Mouse (Mus musculus) MEL (cell line): Measurements from ENCODE around the gene Ppp1r18.

Experiments
- CHD2 ChIP-seq: IDR thresholded peaks from 2 replicates; pipeline ENCODE4 v1.6.1; 2011; ENCODE audit warnings: low read length, improper control_type of control experiment
- CTCF ChIP-seq, 3 experiments: IDR thresholded peaks in 2 of 3; conservative IDR thresholded peaks in 1 of 3; 2 replicates each; pipeline ENCODE4 v1.5.1; 2011 to 2012; ENCODE audit warnings: low read length in 3 of 3, low read depth in 2 of 3, mild to moderate bottlenecking in 2 of 3, improper control_type of control experiment in 1 of 3, inconsistent platforms in 1 of 3, mixed read lengths in 1 of 3, moderate library complexity in 1 of 3; ENCODE audit not compliant: control insufficient read depth in 1 of 3, insufficient read depth in 1 of 3, poor library complexity in 1 of 3, severe bottlenecking in 1 of 3
- POLR2A ChIP-seq, 2 experiments: IDR thresholded peaks; 2 replicates each; pipeline ENCODE4 v1.6.1; 2011 to 2012; ENCODE audit warnings: low read length in 2 of 2, mild to moderate bottlenecking in 2 of 2, control low read depth in 1 of 2, improper control_type of control experiment in 1 of 2, low read depth in 1 of 2, moderate library complexity in 1 of 2; ENCODE audit not compliant: control insufficient read depth in 1 of 2, insufficient read depth in 1 of 2, poor library complexity in 1 of 2
- POLR2AphosphoS2 ChIP-seq: IDR thresholded peaks from 2 replicates; pipeline ENCODE4 v1.6.1; 2011; ENCODE audit warnings: low read length, improper control_type of control experiment
- RAD21 ChIP-seq: IDR thresholded peaks from 2 replicates; pipeline ENCODE4 v1.6.1; 2011; ENCODE audit warnings: mild to moderate bottlenecking, low read depth, low read length, improper control_type of control experiment
- TBP ChIP-seq: IDR thresholded peaks from 2 replicates; pipeline ENCODE4 v1.8.0; 2011; ENCODE audit warnings: low read depth, low read length, improper control_type of control experiment
- ZC3H11A ChIP-seq: IDR thresholded peaks from 2 replicates; pipeline ENCODE4 v1.6.1; 2012; ENCODE audit warnings: low read depth, mild to moderate bottlenecking, inconsistent platforms, low read length, improper control_type of control experiment

DNA sequence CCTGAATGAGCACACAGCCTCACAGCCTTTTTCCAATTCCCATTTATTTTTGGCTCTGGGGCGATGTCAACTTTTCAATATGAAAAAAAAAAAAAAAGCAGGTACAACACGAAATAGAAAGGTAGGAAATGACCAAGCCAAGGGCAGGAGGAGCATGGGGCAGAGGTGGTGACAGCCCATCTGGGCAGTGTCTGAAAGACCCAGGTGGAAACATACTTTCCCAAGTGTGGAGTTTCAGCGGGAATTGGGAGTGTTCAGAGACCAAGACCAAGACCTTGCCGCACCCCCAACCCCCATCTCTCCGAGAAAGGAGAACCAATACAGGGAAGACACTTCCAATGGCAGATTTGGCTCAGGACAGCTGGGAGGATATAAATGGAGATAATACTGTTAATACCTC, 31.5 kb upstream of the Ppp1r18 start:
- TF ChIP-seq POLR2A (IDR thresholded peaks at IDR 0.05; ENCODE audit: control insufficient read depth in 1 of 2, insufficient read depth in 1 of 2, low read depth in 1 of 2, low read length in 2 of 2, poor library complexity in 1 of 2) (peak in 1 of 2 experiments; percentile 51; a peak in 2 of 4 replicates), CHD2 (no peak), TBP (no peak), RAD21 (no peak), CTCF (IDR thresholded peaks at IDR 0.05 in 2 of 3, conservative IDR thresholded peaks at IDR 0.05 in 1 of 3; ENCODE audit: control insufficient read depth in 1 of 3, insufficient read depth in 1 of 3, low read depth in 2 of 3, low read length in 3 of 3, poor library complexity in 1 of 3, severe bottlenecking in 1 of 3) (no peak), ZC3H11A (no peak), POLR2AphosphoS2 (no peak)
